Mouse (Mus musculus): ENCODE data around the gene Krt71.

GRCm38 (mm10) chr15:101694207-101694606, 48.7 kb downstream of the Krt71 start, which contains the start of gene Krt6a:
- TF ChIP-seq POLR2A (IDR thresholded peaks at IDR 0.05; ENCODE audit: extremely low read depth, insufficient read depth, low read length) = no peak
- no peak for TF ChIP-seq CTCF (IDR thresholded peaks at IDR 0.05; ENCODE audit: low read depth, low read length)
